Mouse (Mus musculus): ENCODE measurements at regions not wholly inside any gene's neighbourhood (a gene's known extent, or its start where the extent isn't known, plus 50 kb on each side); places are given as distances from the start of the nearest gene placed in this dataset.

GRCm38 (mm10) chr12:25782972-25783717 is 631.9 kb downstream of the Rnf144a start:
- Histone ChIP-seq H3K4me3 (no peak overlapping the region), H3K27me3 (ENCODE audit: poor library complexity, severe bottlenecking) (no peaks in the 10 kb centered on the region), H3K36me3 (replicated peaks) (no peaks in the 10 kb centered on the region), H3K27ac (no peak overlapping the region), H3K4me1 (peaks cover 9% of the 10 kb centered on the region; the same call in 1 of the 2 replicates), H3K9me3 (peaks cover 6% of the 10 kb centered on the region)
- 46% methylated on average over 10 of the region's 10 CpGs for WGBS
- no peak for DNase-seq (ENCODE audit: extremely low spot score, low spot score)

GRCm38 (mm10) chr12:25771856-25772255 is 643.2 kb downstream of the Rnf144a start:
- Histone ChIP-seq H3K36me3 (replicated peaks) (no peaks in the 10 kb centered on the region), H3K27me3 (ENCODE audit: poor library complexity, severe bottlenecking) (no peaks in the 10 kb centered on the region), H3K4me3 (no peak overlapping the region), H3K9me3 (no peaks in the 10 kb centered on the region), H3K4me1 (peaks cover 4% of the 10 kb centered on the region; the same call in 1 of the 2 replicates), H3K27ac (no peak overlapping the region)
- 84% methylated on average over 3 of the region's 3 CpGs for WGBS
- no peak for DNase-seq (ENCODE audit: extremely low spot score, low spot score)

GRCm38 (mm10) chr12:25768644-25769043 is 646.4 kb downstream of the Rnf144a start:
- 67% methylated on average over 5 of the region's 5 CpGs for WGBS
- Histone ChIP-seq H3K4me3 (no peak overlapping the region), H3K4me1 (peaks cover 19% of the 10 kb centered on the region), H3K36me3 (replicated peaks) (no peaks in the 10 kb centered on the region), H3K9me3 (no peaks in the 10 kb centered on the region), H3K27me3 (ENCODE audit: poor library complexity, severe bottlenecking) (no peaks in the 10 kb centered on the region), H3K27ac (no peak overlapping the region)
- no peak for DNase-seq (ENCODE audit: extremely low spot score, low spot score)

- no peaks in the 10 kb centered on the region for H3K36me3 ChIP-seq (replicated peaks)
- H3K9me3 ChIP-seq = peaks cover 2% of the 10 kb centered on the region; the same call in 1 of the 2 replicates
- WGBS = 77% methylated on average over 1 of the region's 1 CpGs
- H3K27ac ChIP-seq = no peak overlapping the region
- H3K27me3 ChIP-seq (ENCODE audit: poor library complexity, severe bottlenecking) = no peaks in the 10 kb centered on the region
- peaks cover 14% of the 10 kb centered on the region for H3K4me1 ChIP-seq
- no peak overlapping the region for H3K4me3 ChIP-seq
- DNase-seq (ENCODE audit: extremely low spot score, low spot score) = no peak
Observed at GRCm38 (mm10) chr12:25763061-25763460, 652.0 kb downstream of the Rnf144a start.

- H3K4me3 ChIP-seq = no peak overlapping the region
Observed at GRCm38 (mm10) chr12:25757014-25757413, 658.0 kb downstream of the Rnf144a start.

GRCm38 (mm10) chr12:25733801-25734200 is 636.9 kb upstream of the Id2 start:
- no peak for DNase-seq (ENCODE audit: extremely low spot score, low spot score)
- Histone ChIP-seq H3K4me1 (no peaks in the 10 kb centered on the region), H3K9me3 (no peaks in the 10 kb centered on the region), H3K36me3 (replicated peaks) (no peaks in the 10 kb centered on the region), H3K27me3 (ENCODE audit: poor library complexity, severe bottlenecking) (no peaks in the 10 kb centered on the region), H3K4me3 (no peak overlapping the region), H3K27ac (no peak overlapping the region)
- WGBS = 66% methylated on average over 2 of the region's 2 CpGs

More at GRCm38 (mm10) chr12:25757014-25757413, 658.0 kb downstream of the Rnf144a start:
- Histone ChIP-seq H3K27ac (no peak overlapping the region), H3K27me3 (ENCODE audit: poor library complexity, severe bottlenecking) (no peaks in the 10 kb centered on the region), H3K4me1 (no peaks in the 10 kb centered on the region), H3K9me3 (peaks cover 2% of the 10 kb centered on the region; the same call in 1 of the 2 replicates), H3K36me3 (replicated peaks) (no peaks in the 10 kb centered on the region)
- DNase-seq (ENCODE audit: extremely low spot score, low spot score) = no peak
- WGBS = 96% methylated on average over 5 of the region's 5 CpGs

GRCm38 (mm10) chr12:25725774-25726173 is 628.8 kb upstream of the Id2 start:
- Histone ChIP-seq H3K9me3 (no peaks in the 10 kb centered on the region), H3K4me3 (no peak overlapping the region), H3K27me3 (ENCODE audit: poor library complexity, severe bottlenecking) (no peaks in the 10 kb centered on the region), H3K36me3 (replicated peaks) (no peaks in the 10 kb centered on the region), H3K27ac (no peak overlapping the region), H3K4me1 (no peaks in the 10 kb centered on the region)
- WGBS = 63% methylated on average over 2 of the region's 2 CpGs
- DNase-seq (ENCODE audit: extremely low spot score, low spot score) = no peak

- H3K9me3 ChIP-seq = no peaks in the 10 kb centered on the region
- no peaks in the 10 kb centered on the region for H3K4me1 ChIP-seq
- H3K27me3 ChIP-seq (ENCODE audit: poor library complexity, severe bottlenecking) = no peaks in the 10 kb centered on the region
- WGBS = 96% methylated on average over 1 of the region's 1 CpGs
- DNase-seq (ENCODE audit: extremely low spot score, low spot score) = no peak
- no peak overlapping the region for H3K27ac ChIP-seq
- no peak overlapping the region for H3K4me3 ChIP-seq
- H3K36me3 ChIP-seq (replicated peaks) = no peaks in the 10 kb centered on the region
Observed at GRCm38 (mm10) chr12:25711186-25711585, 614.2 kb upstream of the Id2 start.

GRCm38 (mm10) chr12:25703023-25703400 is 606.1 kb upstream of the Id2 start:
- H3K4me1 ChIP-seq = peaks cover 15% of the 10 kb centered on the region
- no peaks in the 10 kb centered on the region for H3K36me3 ChIP-seq (replicated peaks)
- H3K27ac ChIP-seq = peak overlapping the region; percentile 76
- peaks cover 5% of the 10 kb centered on the region; the same call in 1 of the 2 replicates for H3K27me3 ChIP-seq (ENCODE audit: poor library complexity, severe bottlenecking)
- peak overlapping the region; percentile 42 for H3K4me3 ChIP-seq
- no peaks in the 10 kb centered on the region for H3K9me3 ChIP-seq
- DNase-seq (ENCODE audit: extremely low spot score, low spot score) = no peak
- 17% methylated on average over 6 of the region's 6 CpGs for WGBS

- Histone ChIP-seq H3K36me3 (replicated peaks) (no peaks in the 10 kb centered on the region), H3K4me1 (peaks cover 15% of the 10 kb centered on the region), H3K9me3 (no peaks in the 10 kb centered on the region), H3K27me3 (ENCODE audit: poor library complexity, severe bottlenecking) (peaks cover 11% of the 10 kb centered on the region; the same call in 1 of the 2 replicates), H3K27ac (peak overlapping the region; percentile 76), H3K4me3 (peak overlapping the region; percentile 42)
- DNase-seq (ENCODE audit: extremely low spot score, low spot score) = peak; percentile 55
- WGBS = 8% methylated on average over 21 of the region's 21 CpGs
Observed at GRCm38 (mm10) chr12:25702176-25703022, 605.5 kb upstream of the Id2 start.

GRCm38 (mm10) chr12:25687063-25687462 is 590.1 kb upstream of the Id2 start:
- H3K9me3 ChIP-seq = no peaks in the 10 kb centered on the region
- H3K4me1 ChIP-seq = peaks cover 7% of the 10 kb centered on the region; the same call in 1 of the 2 replicates
- H3K36me3 ChIP-seq (replicated peaks) = no peaks in the 10 kb centered on the region
- H3K27ac ChIP-seq = no peak overlapping the region
- no peak for DNase-seq (ENCODE audit: extremely low spot score, low spot score)
- H3K27me3 ChIP-seq (ENCODE audit: poor library complexity, severe bottlenecking) = peaks cover 22% of the 10 kb centered on the region
- H3K4me3 ChIP-seq = no peak overlapping the region

GRCm38 (mm10) chr12:25676631-25677030 is 579.7 kb upstream of the Id2 start:
- Histone ChIP-seq H3K27me3 (ENCODE audit: poor library complexity, severe bottlenecking) (no peaks in the 10 kb centered on the region), H3K4me1 (no peaks in the 10 kb centered on the region), H3K9me3 (no peaks in the 10 kb centered on the region), H3K27ac (no peak overlapping the region), H3K36me3 (replicated peaks) (no peaks in the 10 kb centered on the region), H3K4me3 (no peak overlapping the region)
- WGBS = 93% methylated on average over 11 of the region's 11 CpGs
- no peak for DNase-seq (ENCODE audit: extremely low spot score, low spot score)

- H3K9me3 ChIP-seq = no peaks in the 10 kb centered on the region
- no peaks in the 10 kb centered on the region for H3K4me1 ChIP-seq
- no peak overlapping the region for H3K4me3 ChIP-seq
- 94% methylated on average over 11 of the region's 11 CpGs for WGBS
- no peaks in the 10 kb centered on the region for H3K27me3 ChIP-seq (ENCODE audit: poor library complexity, severe bottlenecking)
- no peaks in the 10 kb centered on the region for H3K36me3 ChIP-seq (replicated peaks)
- H3K27ac ChIP-seq = no peak overlapping the region
- DNase-seq (ENCODE audit: extremely low spot score, low spot score) = no peak
Observed at GRCm38 (mm10) chr12:25668336-25668735, 571.4 kb upstream of the Id2 start.

Data from forebrain, embryonic 10.5 days (tissue).